Mouse (Mus musculus) midbrain, embryonic 15.5 days (tissue): ENCODE results near the gene Gm20662. TPM values are rescaled to one million over a fixed set of nuclear protein-coding genes. Genes with fewer than 3 reads are reported as not detected.

ENCODE experiments used
- ATAC-seq: fragments of 200-750 bp; cut with Nextera tagmentation; replicated peaks from 2 replicates; pipeline ENCODE4 v1.8.0; 2017; ENCODE audit warnings: moderate TSS enrichment
- H3K27ac ChIP-seq: fragments of 300-500 bp; sonication (generic); 2 replicates; pipeline ENCODE4 v1.5.1; 2015; ENCODE audit warnings: mild to moderate bottlenecking, inconsistent platforms
- H3K27me3 ChIP-seq: fragments of 300-500 bp; sonication (generic); replicated peaks from 2 replicates; pipeline ENCODE4 v1.6.1; 2015; ENCODE audit warnings: inconsistent platforms
- H3K36me3 ChIP-seq: fragments of 300-500 bp; sonication (generic); replicated peaks from 2 replicates; pipeline ENCODE4 v1.6.1; 2015; ENCODE audit warnings: inconsistent platforms
- H3K4me1 ChIP-seq: fragments of 300-500 bp; sonication (generic); 2 replicates; pipeline ENCODE4 v1.6.1; 2015; ENCODE audit warnings: inconsistent platforms
- H3K4me2 ChIP-seq: fragments of 300-500 bp; sonication (generic); 2 replicates; pipeline ENCODE4 v1.6.1; 2015; ENCODE audit warnings: inconsistent platforms, mild to moderate bottlenecking, moderate library complexity
- H3K4me3 ChIP-seq: fragments of 300-500 bp; sonication (generic); 2 replicates; pipeline ENCODE4 v1.5.1; 2015; ENCODE audit warnings: mild to moderate bottlenecking, inconsistent platforms
- H3K9ac ChIP-seq: fragments of 300-500 bp; sonication (generic); 2 replicates; pipeline ENCODE4 v1.6.1; 2015; ENCODE audit warnings: mild to moderate bottlenecking, inconsistent platforms
- H3K9me3 ChIP-seq: fragments of 300-500 bp; sonication (generic); 2 replicates; pipeline ENCODE4 v1.6.1; 2016; ENCODE audit warnings: inconsistent platforms
- WGBS: fragments of 180-500 bp; shearing (Covaris S2); methylation state at CpG from one replicate; pipeline ENCODE4 v1.1.7; 2015; ENCODE audit warnings: mixed read lengths; 5-methylcytosine and 5-hydroxymethylcytosine counted together
- microRNA-seq: library from miRNA; unstranded; fragments of <30 nt; microRNA quantifications from one replicate; pipeline ENCODE4, GENCODE M21; 2016
- polyA plus RNA-seq: library from polyadenylated mRNA; unstranded; fragments of >200 nt; fragmentation: Nextera tagmentation; extraction: Ambion mirVana; gene quantifications from 2 replicates; pipeline ENCODE4 v1.2.1, GENCODE M21; 2015

Gene Gm20662
- polyA plus RNA-seq, 1 experiment from 2014 or later = 0.50 TPM

- H3K9ac ChIP-seq = no peak overlapping the region
- no peaks in the 10 kb centered on the region for H3K27me3 ChIP-seq
- no peaks in the 10 kb centered on the region for H3K9me3 ChIP-seq
- H3K4me1 ChIP-seq = peaks cover 18% of the 10 kb centered on the region
- no peak overlapping the region for H3K4me3 ChIP-seq
- no peak overlapping the region for H3K4me2 ChIP-seq
- H3K27ac ChIP-seq = no peak overlapping the region
- peaks cover 41% of the 10 kb centered on the region for H3K36me3 ChIP-seq
- WGBS = 93% methylated on average over 7 of the region's 7 CpGs
- ATAC-seq = no peak
Measured at GRCm38 (mm10) chr9:108090611-108091120, 94.5 kb downstream of the Gm20662 start.

DNA sequence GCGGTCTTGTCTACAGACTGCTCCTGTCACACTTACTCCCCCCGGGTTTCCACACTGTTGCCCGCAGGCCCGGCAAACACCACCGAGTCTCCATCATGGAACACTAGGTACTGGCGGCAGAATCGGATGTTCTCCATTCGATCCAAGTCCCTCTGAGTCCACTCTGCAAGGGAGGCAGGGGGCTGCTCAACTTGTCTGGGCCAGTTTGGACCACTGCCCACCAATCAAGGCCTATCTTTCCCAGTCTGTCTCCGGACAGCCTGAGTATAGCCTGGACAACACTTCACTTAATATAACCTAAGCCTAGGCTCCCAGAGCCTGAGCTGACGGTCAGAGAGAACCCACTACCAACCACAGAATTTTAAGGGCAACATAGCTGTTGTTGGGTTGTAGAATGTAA is 97.4 kb downstream of the Gm20662 start:
- Histone ChIP-seq H3K4me2 (peak overlapping the region; percentile 96), H3K9ac (peak overlapping the region; percentile 75), H3K36me3 (peaks cover 17% of the 10 kb centered on the region), H3K27me3 (no peaks in the 10 kb centered on the region), H3K27ac (no peak overlapping the region; the same call in 1 of the 2 replicates), H3K4me3 (peak overlapping the region; percentile 61), H3K4me1 (peaks cover 20% of the 10 kb centered on the region), H3K9me3 (no peaks in the 10 kb centered on the region)
- peak; percentile 12; the same call in 1 of the 2 replicates for ATAC-seq
- WGBS = 65% methylated on average over 10 of the region's 10 CpGs

DNA sequence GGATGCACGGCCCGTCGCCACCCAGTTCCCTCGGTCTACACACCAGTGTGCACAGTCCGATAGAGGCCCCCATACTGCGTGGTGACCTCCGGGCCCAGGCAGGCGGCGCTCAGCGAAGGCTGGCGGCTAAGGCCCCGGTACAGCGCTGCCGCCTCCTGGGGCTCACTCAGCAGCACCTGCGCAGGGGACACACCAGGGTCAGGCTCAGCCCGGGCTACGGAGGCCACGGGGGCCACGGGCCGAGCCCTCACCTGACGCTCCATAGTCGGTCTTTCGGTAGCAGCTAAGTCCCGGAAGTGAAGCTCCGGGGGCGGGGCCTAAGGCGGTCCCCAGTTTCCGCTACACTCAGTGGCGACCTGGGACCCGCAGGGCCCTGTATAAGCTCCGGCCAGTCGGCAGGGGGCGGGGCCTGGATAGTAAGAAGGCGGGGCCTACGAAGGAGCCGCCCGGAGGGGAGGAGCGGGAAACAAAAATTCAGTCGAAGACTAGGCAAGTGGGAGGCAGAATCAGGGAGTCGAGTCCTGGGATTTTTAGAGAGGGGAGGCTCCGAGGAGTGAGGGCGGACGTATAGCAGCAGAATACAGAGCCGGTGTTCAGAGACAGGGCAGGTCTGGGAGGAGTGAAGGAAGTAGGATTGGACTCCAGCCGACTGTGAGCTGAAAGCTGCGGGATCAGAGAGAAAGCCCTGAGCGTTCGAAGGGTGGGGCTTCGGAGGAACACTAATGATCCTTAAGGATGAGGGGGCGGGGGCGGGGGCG is 98.2 kb downstream of the Gm20662 start, which contains the start of gene Apeh:
TSS of gene Apeh (minus strand) at position 423 of the 758 bp plus-strand sequence.
- Histone ChIP-seq H3K9ac (peak within 1 kb of the TSS; percentile 75), H3K27me3 (no peaks in the 10 kb centered on the region), H3K9me3 (no peaks in the 10 kb centered on the region), H3K27ac (peak within 1 kb of the TSS; percentile 78), H3K4me2 (peak within 1 kb of the TSS; percentile 96), H3K4me1 (peaks cover 20% of the 10 kb centered on the region), H3K4me3 (peak within 1 kb of the TSS; percentile 61), H3K36me3 (peaks cover 19% of the 10 kb centered on the region; the same call in 1 of the 2 replicates)
- under 1% methylated on average over 51 of the region's 52 CpGs for WGBS
- ATAC-seq = peak; percentile 91

Small RNA genes lying within 50 kb of the gene (microRNA-seq; reads per million reads assigned to microRNA genes)
- gene Mir7088 = not detected

Other genes starting within 250 kb of the Gm20662 start
- gene Rbm5, start 225.4 kb upstream of the Gm20662 start, polyA plus RNA-seq = 280 and 292 TPM in 2 replicates
- gene Rbm6, start 123.1 kb upstream of the Gm20662 start, polyA plus RNA-seq = 99.8 and 120 TPM in 2 replicates
- gene Mon1a, start 108.2 kb upstream of the Gm20662 start, polyA plus RNA-seq = 26.0 and 27.7 TPM in 2 replicates
- 1.7 and 1.9 TPM in 2 replicates for gene Mst1r, start 89.5 kb upstream of the Gm20662 start, polyA plus RNA-seq
- not detected in 2 replicates for gene Actl11, start 67.9 kb upstream of the Gm20662 start, polyA plus RNA-seq
- gene Camkv, start 60.7 kb upstream of the Gm20662 start, polyA plus RNA-seq = 66.7 and 67.3 TPM in 2 replicates
- gene Traip, start 46.2 kb upstream of the Gm20662 start, polyA plus RNA-seq = 10.1 and 10.2 TPM in 2 replicates
- 5.9 and 6.7 TPM in 2 replicates for gene Uba7, start 20.8 kb upstream of the Gm20662 start, polyA plus RNA-seq
- 0.88 and 1.6 TPM in 2 replicates for gene Gm20661, start 13.3 kb upstream of the Gm20662 start, polyA plus RNA-seq
- gene Inka1, start 10.5 kb upstream of the Gm20662 start, polyA plus RNA-seq = 15.1 and 17.1 TPM in 2 replicates
- gene Cdhr4, start 3.9 kb upstream of the Gm20662 start, polyA plus RNA-seq = 1.8 and 2.5 TPM in 2 replicates
- 119 and 124 TPM in 2 replicates for gene Ip6k1, start 6.2 kb downstream of the Gm20662 start, polyA plus RNA-seq
- gene Gmppb, start 52.9 kb downstream of the Gm20662 start, polyA plus RNA-seq = 19.6 and 22.0 TPM in 2 replicates
- 3.5 and 3.6 TPM in 2 replicates for gene Amigo3, start 56.8 kb downstream of the Gm20662 start, polyA plus RNA-seq
- gene Mst1, start 84.1 kb downstream of the Gm20662 start, polyA plus RNA-seq = not detected in 2 replicates
- 54.7 and 55.0 TPM in 2 replicates for gene Rnf123, start 87.0 kb downstream of the Gm20662 start, polyA plus RNA-seq
- gene Apeh, start 98.3 kb downstream of the Gm20662 start, polyA plus RNA-seq = 54.7 and 61.3 TPM in 2 replicates
- 11.1 TPM in 2 replicates for gene Bsn, start 194.0 kb downstream of the Gm20662 start, polyA plus RNA-seq